Mouse (Mus musculus) CH12F3 (cell line): Measurements from ENCODE around the gene Pepd.

ENCODE experiments used
- in situ Hi-C: fragments of 300-500 bp; cut with MboI; formaldehyde crosslinking; loops from 2 replicates; pipeline ENCODE4 v1.14.3; 2020; ENCODE audit warnings: low sequenced_read_pairs

Gene Pepd

DNA sequence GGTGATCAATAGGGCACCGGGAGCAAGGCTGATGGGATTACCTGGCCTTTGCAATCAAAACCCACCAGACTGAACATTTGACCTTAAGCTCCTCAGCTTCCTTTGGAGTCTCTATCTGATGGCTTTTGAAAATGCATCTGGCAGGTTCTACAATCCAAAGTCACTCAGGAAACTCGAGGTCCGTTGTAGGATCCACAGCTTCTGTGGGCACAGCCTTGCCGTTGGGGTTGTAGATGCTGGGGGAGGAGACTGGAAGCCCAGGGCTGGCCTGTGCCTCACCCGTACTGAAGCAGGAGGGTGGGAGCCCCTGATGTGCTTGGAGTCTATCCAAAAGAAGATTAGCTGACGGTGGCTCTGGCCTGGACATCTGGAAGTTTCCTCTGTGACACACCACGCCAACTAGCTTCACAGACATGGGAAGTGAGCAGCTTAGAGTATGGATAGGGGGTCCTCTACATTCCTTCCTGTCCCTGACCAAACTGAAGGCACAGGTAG, 18.1 kb downstream of the Pepd start:
- in situ Hi-C loops, result no loop called here

DNA sequence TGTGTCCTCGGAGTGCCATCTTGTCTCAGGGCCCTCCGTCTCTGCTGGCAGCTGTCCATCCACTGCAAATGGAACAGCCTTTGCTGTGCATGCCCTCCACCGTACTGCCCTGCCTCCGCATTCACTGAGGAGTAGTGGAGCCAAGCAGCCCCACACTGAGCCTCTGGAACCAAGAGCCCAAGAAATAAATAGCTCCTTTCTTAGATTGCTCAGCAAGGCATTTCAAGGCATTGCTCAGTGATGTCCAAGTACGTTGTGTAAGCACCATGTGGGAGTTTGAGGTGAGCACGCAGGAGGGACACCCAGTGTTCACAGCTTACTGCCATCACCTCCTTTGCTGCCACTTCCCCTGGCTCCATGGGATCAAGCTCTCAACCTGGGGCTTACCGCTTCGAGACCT, 20.5 kb downstream of the Pepd start:
- in situ Hi-C loops, result no loop called here

DNA sequence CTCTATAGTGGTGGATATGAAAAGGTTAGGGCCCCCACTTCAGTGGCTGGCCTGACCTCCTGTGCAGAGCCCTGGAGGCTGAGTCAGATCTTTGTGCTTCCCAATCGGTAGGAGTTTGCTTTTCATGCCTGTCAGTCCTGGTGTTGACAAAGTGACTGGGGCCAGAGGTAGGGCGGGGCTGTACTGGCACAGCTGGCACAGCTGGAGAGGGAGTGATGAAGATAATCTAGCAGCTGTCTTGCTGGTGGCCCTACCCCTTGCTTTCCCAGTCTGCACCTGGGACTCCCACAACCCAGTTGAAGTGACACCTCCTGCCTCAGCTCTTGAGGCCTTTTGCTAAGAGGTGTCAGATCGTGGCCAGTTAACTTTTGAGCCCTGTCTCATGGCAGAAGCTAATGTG, 21.0 kb downstream of the Pepd start:
- in situ Hi-C loops, result no loop called here

DNA sequence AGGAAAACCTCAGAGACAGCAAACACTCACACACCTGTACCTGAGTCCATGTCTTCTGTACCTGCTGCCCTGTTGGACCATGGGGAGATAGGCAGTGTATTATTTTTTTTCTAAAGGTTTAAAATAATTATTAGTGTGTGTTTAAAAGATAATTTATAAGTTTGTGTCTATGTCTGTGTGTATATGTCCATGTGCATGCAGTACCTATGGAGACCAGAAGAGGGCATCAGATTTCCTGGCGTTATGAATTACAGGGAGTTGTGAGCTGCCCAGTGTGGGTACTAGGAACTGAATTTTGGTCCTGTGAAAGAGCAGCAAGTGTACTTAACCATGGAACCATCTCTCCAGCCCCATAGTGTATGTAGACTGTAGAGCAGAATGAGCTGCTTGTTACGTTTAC, 24.2 kb downstream of the Pepd start:
- in situ Hi-C loops, result no loop called here

DNA sequence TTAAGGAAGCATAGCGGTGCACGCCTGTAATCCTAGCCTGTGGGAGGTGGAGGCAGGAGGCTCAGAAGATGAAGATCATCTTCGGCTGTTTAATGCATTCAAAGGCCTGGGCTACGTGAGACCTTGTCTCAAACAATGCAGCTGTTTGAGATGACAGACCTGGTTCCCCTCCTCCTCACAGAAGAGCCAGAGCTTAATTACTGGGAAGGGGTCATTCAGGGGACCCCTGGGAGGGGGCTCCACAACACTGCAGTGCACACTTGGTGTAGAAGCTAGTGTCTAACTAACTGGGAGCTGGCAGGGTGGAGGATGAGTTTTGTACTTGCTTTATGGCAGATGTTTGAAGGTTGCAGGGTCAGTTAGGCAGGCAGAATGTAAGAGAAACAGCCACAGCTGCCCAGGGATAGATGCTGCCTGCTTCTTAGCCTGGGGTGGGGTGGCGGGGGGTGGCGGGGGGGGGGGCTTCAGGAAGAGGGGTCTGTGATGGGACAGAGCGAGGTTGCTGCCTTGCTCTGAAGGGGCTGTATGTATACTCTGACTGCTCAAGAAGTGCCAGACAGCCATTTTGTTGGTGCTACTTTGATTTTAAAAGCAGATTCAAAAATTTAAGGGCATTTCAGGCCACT, 26.6 kb downstream of the Pepd start:
- in situ Hi-C loops, result no loop called here

DNA sequence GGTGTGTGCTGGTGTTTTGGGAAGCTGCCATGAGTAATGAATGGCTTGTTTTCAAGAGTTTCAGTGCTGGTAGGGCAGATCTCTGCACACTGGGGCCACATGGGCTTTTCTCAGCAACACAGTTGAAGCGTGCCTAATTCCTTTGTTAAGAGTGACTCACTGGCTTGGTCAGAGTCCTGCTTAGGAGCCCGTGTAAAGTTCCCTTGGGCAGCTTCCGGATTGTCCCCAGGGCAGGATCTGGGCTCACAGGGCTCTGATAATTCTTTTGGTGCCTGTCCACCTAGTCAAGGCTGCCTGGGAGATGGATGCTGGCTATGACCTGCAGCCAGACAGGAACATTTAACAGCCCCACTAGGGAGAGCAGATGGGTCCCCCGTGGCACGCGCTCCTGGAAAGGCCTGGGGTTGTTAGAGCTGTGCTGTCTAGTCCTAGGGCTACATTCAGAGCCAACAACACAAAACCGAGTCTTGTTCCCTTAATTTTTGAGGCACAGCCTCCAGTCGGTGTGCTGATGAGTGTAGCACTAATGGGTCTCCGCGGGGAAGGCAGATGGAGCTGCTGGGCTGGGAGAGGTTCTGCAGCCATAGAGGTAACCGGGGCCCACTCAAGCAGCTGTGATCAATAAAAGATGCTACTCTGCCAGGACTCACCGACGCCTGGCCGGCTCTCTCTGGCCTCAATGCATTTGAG, 27.2 kb downstream of the Pepd start:
- in situ Hi-C loops, result no loop called here

DNA sequence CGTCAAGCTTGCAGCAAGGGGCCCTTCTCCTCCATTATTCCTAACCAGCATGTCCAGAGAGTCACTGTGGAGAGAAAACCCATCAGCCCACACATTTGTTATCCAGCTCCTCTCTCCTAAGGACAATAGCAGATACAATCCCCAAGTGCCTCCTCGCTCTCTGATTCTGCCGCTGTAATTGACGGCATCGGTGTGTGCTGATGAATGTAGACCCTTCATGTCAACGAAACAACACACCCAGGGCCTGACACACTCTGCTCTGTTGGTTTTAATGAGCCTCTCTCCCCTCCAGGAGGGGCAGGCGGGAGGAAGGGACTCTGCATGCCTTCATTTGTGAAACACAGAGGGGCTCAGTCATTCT, 27.8 kb downstream of the Pepd start:
- in situ Hi-C loops, result no loop called here

DNA sequence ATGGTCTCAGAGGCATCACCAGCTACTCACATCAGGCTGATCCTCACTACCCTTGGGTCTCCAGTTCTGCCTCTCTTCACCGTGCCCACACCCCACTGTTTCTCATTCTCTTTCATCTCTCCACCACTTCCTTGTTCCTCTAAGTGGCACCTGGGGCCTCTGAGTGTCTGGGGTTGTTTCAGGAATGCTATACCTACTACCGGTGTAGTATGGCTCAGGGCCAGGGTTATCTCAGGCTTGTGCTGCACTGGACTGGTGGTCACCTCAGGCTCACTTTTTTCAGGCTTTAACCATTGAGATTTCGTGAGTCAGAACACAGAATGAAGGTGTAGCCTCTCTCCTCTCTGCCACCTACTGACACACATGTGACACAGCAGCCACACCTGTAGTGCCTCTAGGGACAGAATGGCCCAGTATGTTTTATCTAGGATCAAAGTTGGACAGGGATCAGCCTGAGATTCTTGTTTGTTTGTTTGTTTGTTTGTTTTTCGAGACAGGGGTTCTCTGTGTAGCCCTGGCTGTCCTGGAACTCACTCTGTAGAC, 31.5 kb downstream of the Pepd start:
- in situ Hi-C loops, result no loop called here

DNA sequence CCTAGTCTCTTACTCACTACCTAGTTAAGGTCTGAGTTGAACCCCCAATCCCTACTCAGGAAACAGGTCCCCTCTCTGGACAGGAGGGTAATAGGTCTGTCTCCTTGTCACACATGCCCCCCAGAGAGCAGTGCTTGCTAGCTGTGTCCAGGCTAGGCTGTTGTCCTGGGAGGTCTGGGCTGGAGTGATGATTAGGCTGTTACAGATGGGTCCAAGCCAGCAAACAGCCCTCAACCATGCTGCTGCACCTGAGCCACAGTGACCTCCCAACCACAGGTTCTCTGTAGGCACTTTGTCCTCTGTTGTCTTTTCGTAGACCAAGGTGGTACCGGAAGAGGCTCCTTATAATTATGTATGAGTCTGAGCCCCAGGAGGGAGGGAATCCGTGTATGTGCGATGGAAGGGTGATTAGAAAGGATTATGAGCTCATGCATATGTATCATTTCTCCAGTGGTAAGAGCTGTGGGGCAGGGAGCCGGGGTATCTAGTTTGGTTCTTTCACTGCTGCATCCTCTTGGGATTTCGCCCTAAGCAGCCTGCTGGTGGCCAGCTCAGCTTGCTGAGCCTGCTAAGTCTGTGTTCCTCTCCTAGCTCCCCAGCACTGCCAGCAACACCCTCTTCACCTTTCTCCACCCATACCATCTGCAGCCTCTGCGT, 34.2 kb downstream of the Pepd start:
- in situ Hi-C loops, result no loop called here

DNA sequence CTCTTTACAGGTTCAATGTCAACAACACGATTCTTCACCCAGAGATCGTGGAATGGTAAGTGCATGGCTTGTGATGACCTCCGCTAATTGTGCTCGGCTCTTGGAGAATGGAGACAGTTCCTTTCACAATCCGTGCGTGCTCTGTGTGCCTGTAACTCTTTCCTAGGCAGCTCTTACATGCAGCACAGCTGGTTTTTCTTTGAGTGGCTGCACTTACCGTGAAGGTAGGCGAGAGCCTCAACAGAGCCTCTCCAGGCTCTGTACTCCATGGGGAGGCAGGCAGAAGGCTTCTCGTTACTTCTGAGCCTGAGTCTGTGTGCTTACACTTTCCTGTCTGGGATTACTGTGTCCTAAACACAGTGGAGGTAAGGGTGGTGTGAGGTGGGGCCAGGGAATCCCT, 42.4 kb downstream of the Pepd start:
- in situ Hi-C loops, result no loop called here

DNA sequence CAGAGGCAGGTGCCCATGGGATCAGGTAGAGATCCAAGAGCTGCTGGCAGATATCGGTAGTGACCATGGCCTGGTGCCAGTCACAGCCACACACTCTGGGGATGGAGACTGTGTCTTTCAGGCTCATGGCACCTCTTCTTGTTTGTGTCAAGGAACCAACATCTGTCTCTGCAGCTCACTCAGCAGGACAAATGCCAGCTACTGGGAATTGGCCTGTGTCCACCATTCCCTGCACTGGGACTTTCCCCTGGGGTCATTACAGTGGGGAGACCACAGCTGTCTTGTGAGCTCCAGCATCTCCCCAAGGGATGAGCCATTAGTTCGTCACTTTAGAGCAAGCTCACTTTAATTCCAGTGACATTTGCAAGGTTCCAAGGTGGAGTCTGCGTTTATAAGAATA, 43.1 kb downstream of the Pepd start:
- in situ Hi-C loops, result no loop called here

DNA sequence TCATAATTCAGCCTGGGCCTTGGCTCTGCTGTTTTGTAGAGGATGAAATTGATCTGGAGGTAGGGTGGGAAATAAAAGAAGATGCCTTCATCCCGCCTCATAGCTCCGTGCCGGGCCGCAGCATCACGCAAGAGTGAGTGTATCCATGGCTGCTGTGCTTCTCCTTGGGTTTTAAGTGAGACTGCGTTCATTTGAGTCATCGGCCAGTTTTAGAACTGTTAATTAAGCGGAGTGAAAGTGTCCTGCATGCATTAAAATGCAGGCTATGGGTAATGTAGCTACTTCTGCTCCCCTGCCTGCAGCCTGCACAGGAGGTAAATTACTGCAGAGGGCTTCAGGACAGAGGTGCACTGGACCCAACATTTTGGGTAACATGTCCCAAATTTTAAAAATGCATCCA, 45.0 kb downstream of the Pepd start:
- in situ Hi-C loops, result no loop called here

DNA sequence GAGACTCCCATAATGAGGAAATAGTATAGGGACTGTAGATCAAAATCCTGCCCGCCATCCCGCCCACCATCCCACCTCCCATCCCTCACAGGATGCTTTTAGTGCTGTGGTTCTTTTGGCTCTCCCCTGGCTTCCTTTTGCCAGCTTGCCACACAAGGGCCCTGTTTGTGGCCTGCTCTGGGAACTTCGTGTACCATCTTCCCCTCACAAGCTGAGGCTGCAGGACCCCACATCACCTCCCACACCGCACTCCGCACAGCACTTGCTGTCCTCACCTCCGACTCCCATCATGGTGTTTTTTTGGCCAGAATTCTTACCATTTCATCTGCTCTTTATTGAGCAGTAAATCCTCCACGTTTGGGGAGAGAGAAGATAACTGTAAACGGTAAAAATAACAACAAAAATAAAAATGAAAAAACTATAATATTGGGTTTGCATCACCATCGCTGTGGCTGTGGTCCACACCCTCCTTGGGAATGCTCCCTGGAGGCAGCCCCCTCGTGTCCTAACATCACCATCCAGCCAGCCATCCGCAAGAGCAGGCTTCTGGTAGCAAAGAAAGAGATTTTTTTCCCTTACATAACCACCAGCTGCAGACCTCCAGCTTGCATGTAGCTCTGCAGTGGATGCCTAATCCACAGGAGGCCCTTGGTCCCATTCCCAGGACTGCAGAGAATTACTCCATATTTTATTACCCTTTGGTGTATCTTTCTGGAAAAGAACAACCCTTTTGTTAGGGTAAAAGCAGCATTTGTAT, 51.9 kb downstream of the Pepd start:
- in situ Hi-C loops, result no loop called here

DNA sequence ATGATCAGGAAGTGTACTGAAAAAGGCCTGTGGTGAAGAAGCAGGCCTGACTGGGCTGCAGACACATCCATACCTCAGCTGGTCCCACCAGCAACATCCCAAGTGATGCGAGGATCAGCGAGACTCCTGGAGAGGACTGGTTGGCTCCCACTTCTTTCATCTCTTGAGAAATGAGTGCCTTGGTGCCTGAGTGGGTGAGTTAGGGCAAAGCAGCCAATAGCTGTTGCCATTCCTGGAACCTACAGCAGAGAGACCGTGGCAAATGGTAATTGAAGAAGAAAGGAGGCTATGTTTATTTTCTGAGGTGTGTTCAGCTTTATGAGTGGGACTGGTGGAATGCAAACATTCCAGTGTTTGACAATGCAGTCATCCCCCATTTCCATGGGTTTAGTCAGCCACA, 55.2 kb downstream of the Pepd start:
- in situ Hi-C loops, result no loop called here

DNA sequence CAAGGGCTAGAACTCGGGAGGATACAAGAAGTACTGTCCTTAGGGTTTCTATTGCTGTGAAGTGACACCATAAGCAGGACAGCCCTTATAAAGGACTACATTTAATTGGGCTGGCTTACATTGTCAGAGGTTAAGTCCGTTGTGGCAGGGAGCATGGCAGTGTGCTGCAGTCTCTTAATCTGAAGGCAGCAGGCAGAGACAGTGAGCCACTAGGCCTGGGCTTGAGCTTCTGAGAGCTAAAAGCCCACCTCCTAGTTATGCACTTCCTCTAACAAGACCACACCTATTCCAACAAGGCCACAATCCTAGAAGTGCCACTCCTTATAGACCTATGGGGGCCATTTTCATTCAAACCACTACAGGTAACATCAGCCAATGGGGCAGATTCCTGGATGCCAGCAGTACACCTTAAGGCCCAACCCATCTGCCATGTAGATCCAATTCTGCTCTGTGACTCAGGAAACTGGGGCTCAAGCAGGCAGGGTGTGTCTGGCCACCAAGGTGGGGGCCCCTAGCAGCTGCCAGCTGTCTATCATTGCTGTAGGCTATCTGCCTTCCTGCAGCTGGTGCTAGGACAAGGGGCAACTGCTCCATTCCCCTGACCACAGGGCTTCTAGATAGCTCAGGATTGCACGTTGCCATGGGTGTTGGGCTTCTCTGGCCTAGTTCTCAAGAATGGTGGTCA, 56.7 kb downstream of the Pepd start:
- in situ Hi-C loops, result no loop called here

DNA sequence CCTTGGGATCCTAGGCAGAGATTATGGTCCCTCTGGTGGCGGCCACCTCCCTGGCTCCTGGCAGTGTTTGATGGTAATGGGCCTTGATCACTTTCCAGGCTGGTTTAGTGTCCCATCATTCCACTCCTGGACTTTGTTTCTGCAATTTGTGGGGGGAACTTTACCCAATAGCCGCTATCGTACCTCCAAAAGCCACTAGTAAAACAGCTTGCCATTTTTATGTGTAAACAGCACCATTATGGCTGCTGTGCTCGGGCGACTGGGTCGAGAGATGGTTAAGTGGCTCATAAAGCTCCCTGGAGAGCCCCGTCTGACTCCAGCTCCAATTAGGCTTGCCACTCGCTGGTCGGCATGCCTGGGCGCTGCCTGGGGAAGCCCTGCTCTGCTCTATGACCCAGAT, 59.6 kb downstream of the Pepd start:
- in situ Hi-C loops, result no loop called here

DNA sequence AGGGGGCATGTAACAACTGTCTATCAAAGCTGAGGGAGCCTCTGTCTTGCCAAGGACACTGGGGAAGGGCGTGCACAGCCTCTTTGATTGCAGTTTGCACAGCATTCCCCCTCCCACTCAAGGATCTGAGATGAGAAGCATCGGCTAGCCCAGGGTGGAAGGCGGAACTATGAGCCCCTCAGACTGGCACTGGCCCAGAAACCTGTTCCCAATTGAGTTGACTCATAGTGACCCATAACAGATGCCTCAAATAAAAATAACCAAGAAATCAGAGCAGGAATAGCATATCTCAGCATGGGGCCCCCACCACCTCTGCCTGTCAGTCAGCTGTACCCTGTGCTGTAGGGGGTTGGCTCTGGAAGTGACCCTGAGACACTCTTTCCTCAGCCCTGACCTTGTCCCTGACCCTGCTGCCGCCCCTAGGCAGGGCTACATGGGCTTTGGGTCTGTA, 60.8 kb downstream of the Pepd start:
- in situ Hi-C loops, result no loop called here

DNA sequence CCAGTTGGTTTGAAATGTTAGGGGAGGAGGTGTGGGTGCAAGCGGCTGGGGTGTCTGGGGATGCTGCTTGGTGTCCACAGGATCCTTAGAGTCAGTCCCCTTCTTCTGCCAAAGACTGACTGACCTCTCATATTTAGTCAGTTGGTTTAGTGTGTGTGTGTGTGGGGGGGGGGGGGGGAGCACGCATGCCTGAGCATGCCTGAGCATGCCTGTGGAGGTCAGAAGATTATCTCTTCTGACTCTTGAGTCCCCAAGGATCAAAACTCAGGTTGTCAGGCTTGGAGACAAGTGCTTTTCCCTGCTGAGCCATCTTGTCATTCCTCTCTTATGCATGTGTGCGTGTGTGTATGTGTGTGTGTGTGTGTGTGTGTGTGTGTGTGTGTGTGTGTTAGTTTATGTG, 61.7 kb downstream of the Pepd start:
- in situ Hi-C loops, result no loop called here

DNA sequence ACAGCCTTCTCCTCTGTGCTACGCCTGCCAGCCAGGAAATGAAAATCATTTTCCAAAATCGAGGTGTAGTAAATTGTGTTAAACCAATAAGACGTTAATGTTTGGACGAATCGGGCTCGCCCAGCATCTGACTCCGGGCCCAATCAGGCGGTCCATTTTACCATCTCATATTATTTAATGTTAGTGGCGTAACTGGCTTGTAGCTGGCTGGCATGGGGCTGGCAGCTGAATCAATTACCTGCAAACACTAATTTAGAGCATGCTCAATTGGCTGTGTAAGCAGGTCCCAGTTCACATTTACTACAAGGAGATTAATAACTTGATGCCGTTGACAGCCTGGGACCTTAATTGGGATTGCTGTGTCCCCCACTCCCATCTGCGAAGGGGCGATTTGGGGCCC, 63.7 kb downstream of the Pepd start:
- in situ Hi-C loops, result no loop called here

DNA sequence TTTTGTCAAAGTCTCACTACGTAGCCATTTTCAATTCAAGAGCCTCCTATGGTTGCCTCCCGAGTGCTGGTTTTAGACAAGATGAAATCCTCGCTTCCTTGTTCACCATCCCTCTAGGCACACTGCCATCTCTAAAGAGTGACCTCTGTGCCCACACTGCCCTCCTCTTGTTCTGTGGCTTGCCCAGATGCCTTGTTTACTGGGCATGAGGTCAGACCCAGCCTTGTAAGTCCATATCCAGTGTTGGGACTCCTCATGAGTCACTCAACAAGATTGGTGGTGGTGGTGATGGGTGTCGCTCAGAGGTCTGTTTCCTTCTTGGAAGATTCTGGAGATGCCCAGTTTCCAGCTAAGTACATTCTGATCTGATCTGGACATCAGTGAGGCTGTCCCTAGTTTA, 65.2 kb downstream of the Pepd start:
- in situ Hi-C loops, result no loop called here

DNA sequence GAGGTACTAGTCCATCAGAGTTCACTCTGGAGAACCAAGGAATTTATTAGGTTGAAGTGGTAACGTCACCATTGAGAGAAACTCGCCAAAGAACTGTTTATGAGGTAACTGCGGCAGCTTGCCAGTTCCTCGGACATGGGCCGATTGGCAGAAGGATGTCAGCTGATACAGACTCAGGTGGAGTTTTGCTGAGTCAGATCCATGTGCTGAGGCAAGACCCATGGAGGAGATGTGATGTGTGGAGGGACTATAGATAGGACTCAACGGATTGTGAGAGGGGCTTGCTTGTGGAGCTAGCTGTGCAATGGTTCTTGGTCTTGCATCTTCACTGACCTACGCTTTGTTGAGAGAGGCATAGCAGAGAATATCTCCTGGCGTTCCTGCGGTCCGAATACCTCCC, 69.6 kb downstream of the Pepd start:
- in situ Hi-C loops, result no loop called here
